Mouse (Mus musculus): Measurements from ENCODE around the gene Polr3g. TPM values are rescaled to one million over a fixed set of nuclear protein-coding genes. Genes with fewer than 3 reads are reported as not detected.
"Not testable (repeated sequence)": the region's sequence is repeated elsewhere in the genome, so short reads cannot be mapped to it uniquely, and the experiment has no call there.

The Polr3g gene
- total and polyA plus RNA-seq, 2 experiments from 2014 or later: 2.6 to 5.5 TPM

DNA sequence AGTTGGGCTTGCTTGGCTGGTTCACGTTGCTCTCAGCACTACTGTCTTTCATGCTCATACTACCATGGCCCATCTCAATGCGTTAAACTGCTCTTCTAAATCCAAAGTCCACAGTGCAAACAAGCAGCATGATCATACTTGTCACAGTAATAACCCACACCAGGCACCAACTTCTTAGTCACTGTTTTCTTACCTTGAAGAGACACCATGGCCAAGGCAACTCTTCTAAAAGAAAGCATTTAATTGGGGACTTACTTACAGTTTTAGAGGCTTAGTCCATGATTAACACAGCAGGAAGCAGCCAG is 33.2 kb upstream of the Polr3g start:
- Histone ChIP-seq H3K9me3 (replicated peaks; ENCODE audit: control insufficient read depth, low read length) (no peaks in the 10 kb centered on the region), H3K4me2 (ENCODE audit: low read depth, low read length) (no peak overlapping the region), H3K27me3 (ENCODE audit: control insufficient read depth, insufficient read depth, low read length) (no peaks in the 10 kb centered on the region), H3K36me3 (replicated peaks; ENCODE audit: control insufficient read depth, insufficient read depth, low read length) (no peaks in the 10 kb centered on the region), H3K9ac (replicated peaks; ENCODE audit: low read depth, low read length) (no peak overlapping the region), H3K4me1 (ENCODE audit: control insufficient read depth, insufficient read depth) (0 out of 2 replicates have a peak, but pooled peaks cover 2% of the 10 kb centered on the region), H3K27ac (ENCODE audit: low read depth) (no peak overlapping the region), H3K4me3 (ENCODE audit: low read depth, low read length) (no peak overlapping the region)
- ATAC-seq (ENCODE audit: insufficient read depth, low read depth) (no peak), DNase-seq (ENCODE audit: low spot score) (no peak)
- no peak for TF ChIP-seq EP300 (IDR thresholded peaks at IDR 0.05; ENCODE audit: low read depth)
- 49% methylated on average over 2 of the region's 2 CpGs for WGBS

DNA sequence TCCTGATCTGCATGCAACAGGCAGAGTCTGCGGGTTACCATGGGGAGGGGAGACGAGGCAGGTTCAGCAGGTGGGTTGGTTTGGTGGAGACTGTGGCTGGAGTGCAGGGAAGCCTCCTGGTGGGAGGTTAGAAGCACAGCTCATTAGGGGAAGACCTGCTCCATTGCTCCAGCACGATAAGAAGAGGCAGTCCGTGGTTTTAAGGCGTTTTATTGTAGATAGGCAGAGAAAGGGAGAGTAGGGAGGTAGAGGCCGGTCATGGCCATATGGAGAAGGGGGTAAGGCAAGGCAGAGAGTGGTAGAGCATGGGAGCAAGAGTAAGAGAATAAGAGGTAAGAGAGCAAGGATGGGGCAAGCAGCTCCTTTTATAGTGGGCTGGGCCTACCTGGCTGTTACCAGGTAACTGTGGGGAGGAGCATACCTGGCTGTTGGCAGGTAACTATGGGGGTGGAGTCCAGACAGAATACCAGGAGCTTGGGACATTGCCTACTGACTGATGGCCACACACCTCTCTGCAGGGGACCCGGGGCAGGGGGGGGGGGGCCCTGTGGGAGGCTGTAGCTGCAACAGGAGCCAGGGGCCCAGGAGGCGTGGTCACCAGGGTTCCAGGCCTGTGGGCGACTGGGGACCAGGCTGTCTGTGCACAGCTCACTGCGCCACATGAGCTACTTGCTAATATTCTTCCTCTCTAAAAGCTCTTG is 32.7 kb upstream of the Polr3g start:
- ATAC-seq (ENCODE audit: insufficient read depth, low read depth): no peak
- DNase-seq (ENCODE audit: low spot score): no peak
- Histone ChIP-seq H3K27me3 (ENCODE audit: control insufficient read depth, insufficient read depth, low read length) (no peaks in the 10 kb centered on the region), H3K9me3 (replicated peaks; ENCODE audit: control insufficient read depth, low read length) (no peaks in the 10 kb centered on the region), H3K4me1 (ENCODE audit: control insufficient read depth, insufficient read depth) (0 out of 2 replicates have a peak, but pooled peaks cover 2% of the 10 kb centered on the region), H3K9ac (replicated peaks; ENCODE audit: low read depth, low read length) (no peak overlapping the region), H3K27ac (ENCODE audit: low read depth) (no peak overlapping the region), H3K4me2 (ENCODE audit: low read depth, low read length) (no peak overlapping the region), H3K36me3 (replicated peaks; ENCODE audit: control insufficient read depth, insufficient read depth, low read length) (no peaks in the 10 kb centered on the region), H3K4me3 (ENCODE audit: low read depth, low read length) (no peak overlapping the region)
- no peak for TF ChIP-seq EP300 (IDR thresholded peaks at IDR 0.05; ENCODE audit: low read depth)
- TF ChIP-seq CTCF (IDR thresholded peaks at IDR 0.05; ENCODE audit: low read depth): no peak
- WGBS: 47% methylated on average over 10 of the region's 10 CpGs

DNA sequence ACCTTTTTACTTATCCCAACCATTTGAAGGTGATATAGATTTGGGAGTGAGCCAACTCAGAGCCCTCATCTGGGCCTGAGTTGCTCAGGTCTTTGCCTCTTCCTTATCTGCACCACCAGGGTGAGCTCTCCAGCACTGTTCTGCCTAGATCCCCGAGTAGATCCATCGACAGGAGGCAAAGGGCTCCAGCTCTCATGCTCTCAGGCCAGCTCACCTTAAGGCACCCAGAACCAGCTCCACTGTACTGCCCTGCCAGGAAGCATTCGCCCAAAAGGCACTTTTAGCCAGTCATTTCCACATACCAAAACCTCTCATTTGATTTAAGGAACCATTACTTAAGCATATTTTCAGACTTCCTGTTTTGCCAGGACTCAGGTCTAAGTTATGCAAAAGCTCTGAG is 30.1 kb upstream of the Polr3g start:
- ATAC-seq (ENCODE audit: insufficient read depth, low read depth) (no peak), DNase-seq (ENCODE audit: low spot score) (no peak)
- Histone ChIP-seq H3K9me3 (replicated peaks; ENCODE audit: control insufficient read depth, low read length) (no peaks in the 10 kb centered on the region), H3K9ac (replicated peaks; ENCODE audit: low read depth, low read length) (no peak overlapping the region), H3K4me2 (ENCODE audit: low read depth, low read length) (no peak overlapping the region), H3K27ac (ENCODE audit: low read depth) (no peak overlapping the region), H3K4me1 (ENCODE audit: control insufficient read depth, insufficient read depth) (0 out of 2 replicates have a peak, but pooled peaks cover 2% of the 10 kb centered on the region), H3K27me3 (ENCODE audit: control insufficient read depth, insufficient read depth, low read length) (no peaks in the 10 kb centered on the region), H3K36me3 (replicated peaks; ENCODE audit: control insufficient read depth, insufficient read depth, low read length) (no peaks in the 10 kb centered on the region), H3K4me3 (ENCODE audit: low read depth, low read length) (no peak overlapping the region)
- TF ChIP-seq CTCF (IDR thresholded peaks at IDR 0.05; ENCODE audit: low read depth): no peak
- no peak for TF ChIP-seq EP300 (IDR thresholded peaks at IDR 0.05; ENCODE audit: low read depth)
- WGBS: 39% methylated on average over 3 of the region's 3 CpGs

DNA sequence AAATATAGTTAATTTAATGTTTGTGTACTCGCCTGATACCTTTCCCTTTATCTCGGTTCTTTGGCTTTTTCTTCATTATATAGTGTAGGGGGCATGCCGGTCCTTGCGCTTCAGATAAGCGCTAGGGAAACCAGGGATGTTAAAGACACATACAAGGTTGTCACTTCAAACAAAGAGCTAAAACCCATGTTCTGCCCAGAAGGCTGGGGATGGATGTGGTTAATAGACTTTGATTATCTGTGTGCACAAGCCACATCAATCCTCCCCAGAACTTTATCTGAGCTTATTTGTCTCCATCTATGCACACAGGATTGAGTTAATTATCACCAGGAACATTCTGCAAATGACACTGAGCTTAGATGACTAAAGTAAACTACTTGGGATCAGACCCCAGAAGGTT is 25.8 kb upstream of the Polr3g start:
- Histone ChIP-seq H3K9ac (replicated peaks; ENCODE audit: low read depth, low read length) (no peak overlapping the region), H3K9me3 (replicated peaks; ENCODE audit: control insufficient read depth, low read length) (no peaks in the 10 kb centered on the region), H3K27me3 (ENCODE audit: control insufficient read depth, insufficient read depth, low read length) (no peaks in the 10 kb centered on the region), H3K27ac (ENCODE audit: low read depth) (no peak overlapping the region), H3K4me3 (ENCODE audit: low read depth, low read length) (no peak overlapping the region), H3K4me1 (ENCODE audit: control insufficient read depth, insufficient read depth) (0 out of 2 replicates have a peak, but pooled peaks cover 2% of the 10 kb centered on the region), H3K36me3 (replicated peaks; ENCODE audit: control insufficient read depth, insufficient read depth, low read length) (no peaks in the 10 kb centered on the region), H3K4me2 (ENCODE audit: low read depth, low read length) (no peak overlapping the region)
- no peak for DNase-seq (ENCODE audit: low spot score)
- TF ChIP-seq CTCF (IDR thresholded peaks at IDR 0.05; ENCODE audit: low read depth): no peak
- TF ChIP-seq EP300 (IDR thresholded peaks at IDR 0.05; ENCODE audit: low read depth): no peak
- WGBS: 84% methylated on average over 5 of the region's 5 CpGs
- no peak for ATAC-seq (ENCODE audit: insufficient read depth, low read depth)

DNA sequence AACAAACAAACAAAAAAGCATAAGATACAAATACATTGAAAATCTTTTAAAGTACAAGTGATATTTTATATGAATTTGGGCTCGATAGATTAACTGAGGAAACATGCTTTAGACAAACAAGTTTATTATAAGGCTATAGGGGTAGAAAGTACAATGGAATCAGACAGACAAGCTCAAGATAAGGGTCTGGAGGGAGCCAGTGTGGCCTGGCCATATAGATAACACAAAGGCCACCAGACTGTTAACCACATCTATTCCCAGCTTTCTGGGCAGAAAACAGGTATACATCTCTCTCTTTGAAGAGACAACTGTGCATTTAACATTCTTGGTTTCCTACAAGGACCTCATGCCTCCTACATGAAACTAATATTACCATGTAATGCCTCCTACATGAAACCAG is 19.5 kb upstream of the Polr3g start:
- Histone ChIP-seq H3K4me1 (ENCODE audit: control insufficient read depth, insufficient read depth) (no peaks in the 10 kb centered on the region), H3K27ac (ENCODE audit: low read depth) (no peak overlapping the region), H3K9me3 (replicated peaks; ENCODE audit: control insufficient read depth, low read length) (no peaks in the 10 kb centered on the region), H3K27me3 (ENCODE audit: control insufficient read depth, insufficient read depth, low read length) (no peaks in the 10 kb centered on the region), H3K36me3 (replicated peaks; ENCODE audit: control insufficient read depth, insufficient read depth, low read length) (no peaks in the 10 kb centered on the region), H3K9ac (replicated peaks; ENCODE audit: low read depth, low read length) (no peak overlapping the region), H3K4me2 (ENCODE audit: low read depth, low read length) (no peak overlapping the region), H3K4me3 (ENCODE audit: low read depth, low read length) (no peak overlapping the region)
- 86% methylated on average over 1 of the region's 1 CpGs for WGBS
- no peak for ATAC-seq (ENCODE audit: insufficient read depth, low read depth)
- DNase-seq (ENCODE audit: low spot score): no peak
- TF ChIP-seq CTCF (IDR thresholded peaks at IDR 0.05; ENCODE audit: low read depth) (no peak), EP300 (IDR thresholded peaks at IDR 0.05; ENCODE audit: low read depth) (no peak)

DNA sequence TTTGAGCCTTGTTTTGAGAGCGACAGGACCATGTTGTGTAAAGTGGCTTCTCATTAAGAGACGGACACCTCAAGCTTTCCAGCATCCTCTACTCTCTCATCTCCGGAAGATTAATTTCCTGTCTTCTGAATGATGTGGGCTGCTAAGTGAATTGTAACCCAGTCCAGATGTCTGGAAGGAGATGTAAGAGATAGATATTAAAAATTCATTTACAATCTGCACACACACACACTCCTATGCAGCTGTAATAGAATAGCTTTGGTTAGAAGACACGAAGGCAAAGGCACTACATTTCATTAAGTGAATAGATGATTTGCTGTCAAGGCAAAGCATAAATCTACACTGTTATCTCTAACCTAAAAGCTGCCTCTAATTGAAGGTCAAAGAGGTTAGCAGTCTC is 18.3 kb upstream of the Polr3g start:
- no peak overlapping the region for H3K4me2 ChIP-seq (ENCODE audit: low read depth, low read length)
- no peaks in the 10 kb centered on the region for H3K36me3 ChIP-seq (replicated peaks; ENCODE audit: control insufficient read depth, insufficient read depth, low read length)
- H3K4me1 ChIP-seq (ENCODE audit: control insufficient read depth, insufficient read depth): no peaks in the 10 kb centered on the region
- no peak overlapping the region for H3K4me3 ChIP-seq (ENCODE audit: low read depth, low read length)
- WGBS: 68% methylated on average over 4 of the region's 4 CpGs
- H3K27ac ChIP-seq (ENCODE audit: low read depth): no peak overlapping the region
- no peak for ATAC-seq (ENCODE audit: insufficient read depth, low read depth)
- TF ChIP-seq CTCF (IDR thresholded peaks at IDR 0.05; ENCODE audit: low read depth) (no peak), EP300 (IDR thresholded peaks at IDR 0.05; ENCODE audit: low read depth) (no peak)
- H3K27me3 ChIP-seq (ENCODE audit: control insufficient read depth, insufficient read depth, low read length): no peaks in the 10 kb centered on the region
- no peak for DNase-seq (ENCODE audit: low spot score)
- H3K9me3 ChIP-seq (replicated peaks; ENCODE audit: control insufficient read depth, low read length): no peaks in the 10 kb centered on the region
- H3K9ac ChIP-seq (replicated peaks; ENCODE audit: low read depth, low read length): no peak overlapping the region

DNA sequence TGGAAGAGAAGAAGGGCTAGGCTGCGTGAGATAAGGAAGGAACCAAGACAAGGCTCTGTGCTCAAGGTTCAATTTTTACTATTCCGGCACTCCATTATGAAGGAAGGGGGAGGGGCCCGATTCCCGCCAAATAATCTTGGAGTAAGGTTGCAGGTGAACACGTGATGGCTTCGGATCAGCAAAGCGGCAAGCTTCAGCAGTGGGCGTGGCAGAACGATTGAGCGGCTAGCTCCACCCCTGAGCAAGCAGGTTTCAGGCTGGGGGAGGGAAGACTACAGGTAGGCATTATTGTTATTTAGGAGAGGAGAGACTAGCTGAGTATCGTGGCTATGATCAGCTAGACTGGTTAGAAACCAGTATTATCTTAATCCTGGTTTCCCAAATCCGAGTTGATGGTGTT is 17.3 kb upstream of the Polr3g start:
- H3K4me1 ChIP-seq (ENCODE audit: control insufficient read depth, insufficient read depth); H3K9ac ChIP-seq (replicated peaks; ENCODE audit: low read depth, low read length); ATAC-seq (ENCODE audit: insufficient read depth, low read depth); H3K27me3 ChIP-seq (ENCODE audit: control insufficient read depth, insufficient read depth, low read length); H3K4me3 ChIP-seq (ENCODE audit: low read depth, low read length); H3K4me2 ChIP-seq (ENCODE audit: low read depth, low read length); H3K9me3 ChIP-seq (replicated peaks; ENCODE audit: control insufficient read depth, low read length); H3K27ac ChIP-seq (ENCODE audit: low read depth); DNase-seq (ENCODE audit: low spot score); H3K36me3 ChIP-seq (replicated peaks; ENCODE audit: control insufficient read depth, insufficient read depth, low read length): not testable (repeated sequence)
- 66% methylated on average over 12 of the region's 12 CpGs for WGBS
